Mouse (Mus musculus): ENCODE measurements around the gene Arhgef39. TPM values are rescaled to one million over a fixed set of nuclear protein-coding genes. Genes with fewer than 3 reads are reported as not detected.

Arhgef39 gene
- total RNA-seq (2021), result 10 to 100 TPM; 11.3 to 15.0 TPM
- long read RNA-seq, experiment 1, partial matches to known transcripts, result 2 of 7 reads
- long read RNA-seq, experiment 1, other reads (novel, unspliced or antisense), result 2 of 7 reads
- long read RNA-seq, experiment 2, partial matches to known transcripts, result 0 of 6 reads
- long read RNA-seq, experiment 2, other reads (novel, unspliced or antisense), result 1 of 6 reads

DNA sequence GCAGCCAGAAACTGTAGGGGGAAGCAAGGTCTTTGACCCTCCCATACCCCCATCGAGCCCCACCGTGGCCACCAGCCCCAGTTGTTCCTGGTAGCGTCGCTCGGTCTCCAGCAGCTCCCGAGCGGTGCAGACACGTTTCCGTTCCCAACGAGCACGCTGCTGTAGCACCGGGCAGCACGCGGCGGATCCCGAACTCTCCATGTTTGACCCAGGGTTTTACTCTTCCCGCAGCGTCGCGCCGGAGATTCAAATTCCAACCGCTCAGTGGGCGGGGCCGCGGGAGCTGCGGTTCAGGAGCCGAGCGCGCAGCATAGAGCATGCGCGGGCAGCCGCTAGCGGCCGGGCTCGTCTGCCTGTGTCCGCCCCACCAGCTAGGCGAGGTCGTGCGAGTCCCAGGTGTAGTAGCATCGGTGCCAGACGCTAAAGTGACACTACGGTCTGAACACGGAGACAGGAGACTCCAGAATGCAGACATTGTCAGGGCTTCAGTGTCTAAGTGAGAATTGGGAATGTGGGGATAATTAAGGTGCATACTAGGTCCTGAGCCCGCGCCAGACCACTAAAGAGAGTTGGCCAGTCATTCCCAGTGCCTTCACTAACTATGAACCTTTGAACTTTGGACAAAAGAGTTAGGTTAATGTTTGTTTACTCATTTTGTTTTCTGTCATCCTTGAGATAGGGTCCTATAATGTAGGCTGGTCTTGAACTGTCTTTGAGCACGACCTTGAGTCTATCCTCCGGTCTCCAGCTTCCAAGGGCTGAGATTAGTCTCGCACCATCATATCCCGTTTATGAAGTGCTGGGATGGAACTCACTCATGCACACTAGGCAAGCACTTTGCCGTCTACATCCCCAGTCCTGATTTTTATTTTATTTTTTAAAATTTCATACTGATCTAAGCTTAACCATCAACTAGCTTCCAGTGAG is at the start of gene Arhgef39:
Gene Arhgef39 (minus strand): TSS at position 289 of the 927 bp plus-strand sequence.
- peak; percentile 47 to 71 for DNase-seq (ENCODE audit: low spot score in 2 of 2)

DNA sequence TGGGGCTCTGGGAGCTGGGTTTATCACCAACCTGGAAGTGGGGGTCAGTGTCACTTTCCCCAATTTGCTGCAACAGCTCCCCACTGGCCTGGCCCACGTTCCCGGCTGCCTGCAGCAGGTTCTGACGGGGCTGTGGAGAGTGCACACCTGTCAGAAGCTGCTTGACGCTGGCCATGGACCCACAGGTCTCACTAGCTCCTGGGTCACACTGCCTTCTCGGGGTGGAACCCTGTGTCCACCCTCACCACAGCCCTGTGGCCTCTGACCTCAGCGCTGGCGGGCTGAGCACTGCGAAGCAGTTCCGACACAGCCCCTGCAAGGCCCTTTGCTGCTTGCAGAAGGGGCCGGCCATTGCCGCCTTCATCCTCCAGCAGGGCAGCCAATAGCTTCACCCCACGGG is 49.6 kb upstream of the Arhgef39 start:
- DNase-seq (ENCODE audit: low spot score in 2 of 2), result no peak

DNA sequence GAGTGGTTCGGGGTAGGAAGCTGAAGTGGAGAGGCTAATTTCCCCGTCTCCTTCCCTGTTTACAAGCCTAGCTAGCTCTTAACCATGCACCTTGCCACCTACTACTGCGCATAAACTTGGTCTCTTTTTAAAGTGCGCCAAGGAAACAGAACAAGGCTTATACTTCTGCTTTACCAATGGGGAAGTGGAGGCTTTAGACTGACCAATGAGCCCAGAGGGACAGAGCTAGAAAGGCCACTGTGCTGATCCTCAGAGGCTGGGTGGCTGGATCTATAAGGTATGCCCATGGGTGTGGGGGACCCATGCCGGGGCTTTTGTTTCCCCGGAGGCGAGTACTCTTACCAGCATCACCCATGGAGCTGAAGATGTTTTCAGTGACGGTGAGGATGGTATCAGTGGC is 47.7 kb upstream of the Arhgef39 start:
- no peak for DNase-seq (ENCODE audit: low spot score in 2 of 2)

DNA sequence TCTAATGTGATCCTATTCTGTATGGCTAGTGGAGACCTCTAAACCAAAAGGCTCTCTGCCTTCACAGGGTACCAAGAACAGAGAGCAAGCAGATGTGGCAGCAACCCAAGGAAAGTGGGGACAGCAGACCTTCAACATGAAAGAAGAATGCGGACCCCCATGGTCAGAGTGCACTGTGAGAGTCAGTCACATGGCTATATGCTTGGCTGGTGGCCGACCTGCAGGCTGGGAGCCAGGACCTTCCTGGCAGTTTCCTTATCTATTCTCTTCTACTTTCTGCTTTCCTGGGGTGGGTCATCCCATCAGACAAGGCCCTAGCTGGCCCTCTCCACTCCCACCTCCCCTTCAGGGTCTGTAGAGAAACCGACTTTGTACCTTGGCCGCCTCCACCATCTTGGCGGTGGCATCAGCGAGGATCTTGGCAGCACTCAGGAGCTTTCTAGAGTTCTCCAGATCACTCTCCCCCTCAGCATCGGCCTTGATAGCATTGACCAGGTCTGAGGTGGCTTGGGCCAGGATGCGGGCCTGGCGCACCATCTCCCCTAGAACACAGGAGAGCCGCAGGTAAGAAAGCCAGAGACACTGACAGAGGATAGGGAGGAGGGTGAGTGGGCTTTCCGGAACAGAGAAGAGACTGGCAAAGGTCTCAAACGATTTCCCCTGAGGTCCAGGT is 47.0 kb upstream of the Arhgef39 start:
- DNase-seq (ENCODE audit: low spot score in 2 of 2), result no peak

DNA sequence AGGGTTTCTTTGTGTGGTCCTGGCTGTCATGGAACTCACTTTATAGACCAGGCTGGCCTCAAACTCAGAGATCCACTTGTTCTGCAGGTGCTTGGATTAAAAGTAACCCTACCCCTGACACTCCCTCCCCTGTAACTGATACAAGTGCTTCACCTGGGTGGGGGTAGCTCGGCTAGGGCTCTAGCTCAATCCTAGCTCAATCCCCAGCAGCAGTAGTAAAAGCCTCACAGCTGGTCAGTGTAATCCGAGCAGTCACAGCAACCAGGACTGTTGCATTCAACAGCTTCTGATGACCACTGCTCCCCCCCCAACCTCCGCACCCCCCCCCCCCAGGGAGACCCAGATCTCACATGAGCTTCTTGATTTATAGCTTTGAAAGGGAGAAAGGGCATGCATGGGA is 42.5 kb upstream of the Arhgef39 start:
- DNase-seq (ENCODE audit: low spot score in 2 of 2), result no peak

DNA sequence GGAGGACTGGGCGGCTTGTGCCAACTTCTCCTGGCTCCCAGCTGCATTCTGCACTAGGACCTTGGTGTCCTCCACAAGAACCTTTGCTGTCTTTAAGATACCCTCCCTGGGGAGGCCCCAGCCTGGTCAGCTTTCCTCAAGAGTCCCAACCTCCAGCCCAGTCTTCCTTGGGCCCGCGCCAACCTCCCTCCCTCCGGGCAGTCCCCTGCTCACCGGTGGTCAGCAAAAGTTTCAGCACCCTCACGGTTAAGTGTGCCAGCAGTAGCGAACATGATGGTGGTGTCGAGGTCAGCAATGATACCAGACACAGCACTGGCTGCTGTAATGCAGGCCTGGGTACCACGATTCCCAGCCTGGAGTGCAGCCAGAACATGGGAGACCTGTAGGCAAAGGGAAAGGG is 36.5 kb upstream of the Arhgef39 start:
- DNase-seq (ENCODE audit: low spot score in 2 of 2), result no peak

DNA sequence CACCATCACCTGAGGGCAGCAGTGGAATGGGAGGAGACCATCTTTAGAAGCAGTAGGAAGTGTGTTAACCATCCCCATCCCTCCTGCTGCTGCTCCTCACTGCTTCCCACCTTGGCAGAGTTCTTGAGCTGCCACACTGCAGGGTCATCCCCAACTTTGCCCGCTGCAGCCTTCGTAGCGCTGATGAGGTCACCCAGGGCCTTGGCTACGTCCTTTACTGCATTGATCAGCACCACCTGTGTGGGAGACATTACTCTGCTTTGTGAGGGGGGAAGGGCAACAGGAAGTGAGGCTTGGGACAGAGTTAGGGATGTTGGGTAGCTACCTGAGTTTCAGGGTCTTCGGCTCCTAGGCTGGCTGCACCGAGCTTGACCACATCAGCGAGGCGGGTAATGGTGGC is 36.1 kb upstream of the Arhgef39 start:
- no peak for DNase-seq (ENCODE audit: low spot score in 2 of 2)

DNA sequence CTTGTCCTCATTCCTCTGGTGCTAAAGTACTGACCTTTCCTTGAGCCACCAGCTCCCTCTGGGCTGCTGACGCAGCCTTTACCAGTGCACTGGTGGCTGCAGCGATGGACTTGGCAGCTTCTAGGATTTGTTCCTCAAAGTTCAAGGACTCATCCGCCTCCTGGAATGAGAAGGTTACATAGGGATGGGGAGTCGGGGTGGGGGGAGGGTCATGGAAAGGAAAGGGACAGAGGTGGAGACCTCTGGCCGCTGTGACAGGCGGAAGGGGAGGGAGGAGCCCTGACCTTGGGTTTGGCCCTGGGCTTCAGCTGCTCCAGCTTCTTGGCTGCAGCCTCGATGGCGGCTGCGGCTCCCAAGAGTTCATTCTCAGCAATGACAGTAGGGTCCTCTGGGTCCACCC is 33.8 kb upstream of the Arhgef39 start:
- DNase-seq (ENCODE audit: low spot score in 2 of 2), result no peak

DNA sequence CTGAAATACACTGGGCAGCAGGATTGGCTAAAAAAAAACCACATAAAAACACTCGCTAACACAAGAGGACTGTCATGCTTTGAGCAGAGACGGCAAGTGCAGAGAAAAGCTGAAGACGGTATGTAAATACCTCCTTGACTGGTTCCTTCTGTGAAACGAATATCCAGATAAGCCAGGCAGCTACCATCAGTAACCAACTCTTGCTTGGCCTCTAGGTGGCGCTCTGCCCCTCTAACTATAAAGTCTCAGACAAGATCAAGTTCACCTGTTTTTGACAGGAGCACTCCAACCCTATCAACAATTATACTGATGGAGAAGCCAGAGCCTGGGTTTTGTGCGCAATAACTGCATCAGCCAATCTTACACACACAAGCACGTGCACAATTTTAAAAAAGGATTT is 31.1 kb upstream of the Arhgef39 start:
- DNase-seq (ENCODE audit: low spot score in 2 of 2), result peak in 1 of 2 experiments; percentile 71

DNA sequence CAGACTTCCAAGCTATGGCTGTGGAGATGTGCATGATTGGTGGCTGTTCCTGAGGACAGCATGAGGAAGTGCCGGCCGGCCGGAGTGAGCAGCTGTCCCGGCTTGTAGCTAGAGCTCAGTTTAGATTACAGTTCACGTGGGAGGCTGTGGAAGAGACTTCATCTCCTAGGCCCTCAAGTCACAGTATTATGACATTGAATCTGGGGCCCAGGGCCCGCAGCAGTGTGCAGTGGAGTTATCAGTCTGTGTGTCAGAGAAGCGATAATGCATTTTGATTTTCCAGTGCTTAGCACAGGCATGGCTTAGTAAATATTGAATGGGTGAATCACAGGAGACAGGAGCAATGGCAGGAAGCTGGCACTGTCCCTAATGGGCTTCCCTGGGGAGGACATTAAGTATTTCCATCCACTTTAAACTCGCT is 30.6 kb upstream of the Arhgef39 start:
- no peak for DNase-seq (ENCODE audit: low spot score in 2 of 2)

DNA sequence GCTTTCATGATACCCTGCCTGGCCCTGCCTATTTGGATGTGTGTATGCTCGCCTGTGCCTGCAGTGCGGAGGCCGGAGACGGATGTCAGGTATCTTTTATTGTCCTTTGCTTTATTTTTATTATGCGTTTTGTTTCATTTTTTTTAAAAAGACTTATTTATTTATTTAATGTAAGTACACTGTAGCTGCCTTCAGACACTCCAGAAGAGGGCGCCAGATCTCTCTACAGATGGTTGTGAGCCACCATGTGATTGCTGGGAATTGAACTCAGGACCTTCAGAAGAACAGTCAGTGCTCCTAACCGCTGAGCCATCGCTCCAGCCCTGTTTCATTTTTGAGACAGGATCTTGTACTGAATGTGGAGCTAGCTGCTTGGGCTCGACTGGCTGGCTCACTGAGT is 29.0 kb upstream of the Arhgef39 start:
- DNase-seq (ENCODE audit: low spot score in 2 of 2), result no peak

DNA sequence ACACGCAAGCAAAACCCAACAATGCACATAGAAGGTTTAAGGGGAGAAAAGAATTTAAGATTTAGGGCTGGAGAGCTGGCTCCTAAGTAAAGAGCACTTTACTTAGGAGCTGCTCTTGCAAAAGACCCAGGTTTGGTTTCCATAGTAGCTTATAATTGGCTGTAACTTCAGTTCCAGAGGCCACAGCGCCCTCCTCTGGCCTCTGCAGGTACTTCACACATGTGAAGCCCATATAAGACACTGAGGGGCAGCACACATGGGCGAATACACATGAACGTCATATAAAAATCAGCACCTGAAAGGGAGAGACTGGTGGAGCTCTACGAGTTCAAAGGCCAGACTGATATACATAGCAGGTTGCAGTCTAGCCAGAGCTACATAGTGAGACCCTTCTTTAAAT is 28.4 kb upstream of the Arhgef39 start:
- DNase-seq (ENCODE audit: low spot score in 2 of 2), result no peak

DNA sequence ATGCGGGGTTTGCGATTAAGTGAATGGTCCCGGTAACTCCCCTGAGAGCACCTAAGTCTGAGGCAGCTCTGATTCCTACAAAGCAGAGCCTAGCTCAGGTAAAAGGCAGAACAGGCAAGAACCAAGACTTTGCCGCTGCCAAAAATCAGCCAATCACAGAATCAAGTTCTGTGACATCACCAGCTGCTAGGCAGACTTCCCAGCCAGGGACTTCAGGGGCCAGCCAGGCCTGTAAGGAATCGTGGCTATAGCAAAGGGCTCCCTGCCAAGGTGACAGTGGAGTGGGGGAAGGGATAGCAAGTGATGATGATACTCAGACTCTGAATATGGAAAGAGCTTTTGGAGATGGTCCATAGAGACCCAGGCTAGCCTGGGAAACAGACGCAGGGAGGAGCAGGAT is 20.5 kb upstream of the Arhgef39 start:
- peak; percentile 74 to 75 for DNase-seq (ENCODE audit: low spot score in 2 of 2)

DNA sequence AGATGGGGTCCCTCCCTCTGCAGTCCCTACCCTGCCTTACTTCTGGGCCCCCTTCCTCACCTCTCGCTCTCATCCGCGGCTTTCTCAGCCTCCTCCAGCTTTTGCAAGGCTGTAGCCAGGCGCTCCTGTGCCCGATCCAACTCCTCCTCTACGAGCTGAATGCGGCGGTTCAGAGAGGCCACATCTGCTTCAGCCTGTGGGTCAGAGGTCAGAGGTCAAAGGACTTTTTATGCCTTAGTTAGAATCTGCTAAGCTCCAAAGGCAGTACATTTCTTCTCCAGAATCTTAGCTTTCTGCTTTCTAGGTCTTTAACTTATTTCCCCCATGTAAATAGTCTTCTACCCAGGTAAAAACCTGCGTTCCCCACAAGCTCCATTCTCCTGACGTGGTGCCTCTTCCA is 20.1 kb upstream of the Arhgef39 start:
- DNase-seq (ENCODE audit: low spot score in 2 of 2), result no peak

DNA sequence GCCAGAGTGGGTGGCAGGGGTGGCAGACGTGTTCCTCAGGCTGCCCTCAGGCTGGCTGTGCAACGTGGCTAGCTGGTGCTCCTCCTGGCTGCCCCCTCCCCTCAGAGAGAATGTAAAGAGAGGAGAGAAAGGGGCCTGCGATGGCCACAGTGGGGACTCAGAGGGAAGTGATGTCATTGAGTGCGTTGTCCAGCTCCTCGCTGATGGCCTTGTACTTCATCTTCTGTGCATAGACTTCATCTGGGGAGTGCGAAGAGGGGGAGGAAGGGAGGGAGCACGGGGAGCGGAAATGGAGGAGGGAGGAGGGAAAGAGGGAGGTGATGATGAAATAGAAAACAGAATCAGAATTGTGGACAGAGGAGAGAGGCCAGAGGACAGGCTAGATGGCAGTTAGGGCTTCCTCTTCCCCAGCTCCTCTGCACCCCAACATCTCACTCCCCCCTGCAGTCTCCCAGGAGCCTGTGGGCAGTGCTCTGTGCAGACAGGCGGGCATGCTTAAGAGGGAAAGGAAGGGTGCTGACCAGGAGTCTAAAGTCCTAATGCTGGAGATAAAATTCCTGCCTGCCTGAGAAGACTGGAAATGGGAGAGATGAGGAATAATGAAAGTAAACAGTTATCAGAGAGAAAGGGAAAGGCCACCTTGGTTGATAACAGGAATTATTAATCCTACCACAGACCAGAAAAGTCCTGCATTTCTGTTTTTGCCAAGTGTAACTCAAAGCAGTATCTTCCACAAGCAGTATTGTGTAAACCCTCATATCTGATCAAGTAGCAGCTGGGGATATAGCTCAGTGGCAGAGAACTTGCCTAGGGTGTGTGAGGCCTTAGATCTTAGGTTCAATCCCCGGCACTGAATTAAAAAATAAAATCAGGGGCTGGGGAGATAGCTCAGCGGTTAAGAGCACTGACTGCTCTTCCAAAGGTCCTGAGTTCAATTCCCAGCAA is 16.5 kb upstream of the Arhgef39 start:
- no peak for DNase-seq (ENCODE audit: low spot score in 2 of 2)

DNA sequence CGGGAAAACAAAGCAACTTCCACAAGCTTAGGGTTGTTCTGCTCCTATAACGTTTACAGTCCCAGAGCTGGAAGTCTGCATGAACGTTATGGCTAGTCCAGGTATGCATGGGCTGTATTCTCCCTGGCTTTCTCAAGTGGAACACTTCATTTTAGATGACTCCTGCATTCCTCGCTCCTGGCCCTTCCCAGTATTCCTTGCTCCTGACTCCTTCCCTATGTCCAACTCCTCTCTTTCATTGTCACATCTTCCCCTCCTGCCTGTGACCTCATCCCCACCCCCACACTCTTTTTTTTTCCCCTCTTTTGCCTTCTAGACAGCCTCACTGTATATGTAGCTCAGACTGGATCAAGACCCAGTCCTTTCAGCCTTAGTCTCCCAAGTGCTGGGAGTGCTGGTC is 14.3 kb upstream of the Arhgef39 start:
- no peak for DNase-seq (ENCODE audit: low spot score in 2 of 2)

DNA sequence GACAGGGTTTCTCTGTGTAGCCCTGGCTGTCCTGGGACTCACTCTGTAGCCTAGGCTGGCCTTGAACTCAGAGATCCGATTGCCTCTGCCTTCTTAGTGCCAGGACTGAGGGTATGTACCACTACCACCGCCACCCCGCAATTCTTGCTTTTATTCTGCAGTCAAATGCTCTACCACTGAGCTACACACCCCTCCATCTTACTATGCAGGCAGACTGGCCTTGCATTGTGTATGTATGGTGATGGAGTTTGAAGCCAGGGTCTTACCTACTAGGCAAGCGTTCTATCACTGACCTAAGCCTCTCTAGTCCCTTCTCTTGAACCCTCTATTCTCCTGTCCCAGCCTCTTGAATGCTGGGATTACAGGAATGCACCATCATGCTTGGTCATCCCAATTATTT is 13.8 kb upstream of the Arhgef39 start:
- DNase-seq (ENCODE audit: low spot score in 2 of 2), result no peak

DNA sequence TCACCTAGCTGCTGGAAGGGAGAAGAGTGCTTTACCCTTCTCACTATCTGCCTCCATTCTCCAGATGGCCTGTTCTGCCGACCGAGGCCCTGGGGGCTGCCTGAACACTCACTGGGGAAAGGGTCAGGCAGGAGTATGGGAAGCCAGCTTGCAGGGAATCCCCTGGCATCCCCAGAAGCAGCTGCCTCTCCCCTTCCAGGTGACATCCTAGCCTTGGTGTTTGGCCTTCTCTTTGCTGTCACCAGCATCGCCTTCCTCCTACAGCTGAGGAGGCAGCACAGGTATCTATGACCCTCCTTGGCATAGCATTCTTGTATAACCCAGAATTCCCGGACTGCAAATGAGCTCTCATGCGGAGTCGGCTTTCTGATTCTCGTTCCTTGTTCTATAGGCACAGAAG is 13.2 kb upstream of the Arhgef39 start:
- DNase-seq (ENCODE audit: low spot score in 2 of 2), result no peak

DNA sequence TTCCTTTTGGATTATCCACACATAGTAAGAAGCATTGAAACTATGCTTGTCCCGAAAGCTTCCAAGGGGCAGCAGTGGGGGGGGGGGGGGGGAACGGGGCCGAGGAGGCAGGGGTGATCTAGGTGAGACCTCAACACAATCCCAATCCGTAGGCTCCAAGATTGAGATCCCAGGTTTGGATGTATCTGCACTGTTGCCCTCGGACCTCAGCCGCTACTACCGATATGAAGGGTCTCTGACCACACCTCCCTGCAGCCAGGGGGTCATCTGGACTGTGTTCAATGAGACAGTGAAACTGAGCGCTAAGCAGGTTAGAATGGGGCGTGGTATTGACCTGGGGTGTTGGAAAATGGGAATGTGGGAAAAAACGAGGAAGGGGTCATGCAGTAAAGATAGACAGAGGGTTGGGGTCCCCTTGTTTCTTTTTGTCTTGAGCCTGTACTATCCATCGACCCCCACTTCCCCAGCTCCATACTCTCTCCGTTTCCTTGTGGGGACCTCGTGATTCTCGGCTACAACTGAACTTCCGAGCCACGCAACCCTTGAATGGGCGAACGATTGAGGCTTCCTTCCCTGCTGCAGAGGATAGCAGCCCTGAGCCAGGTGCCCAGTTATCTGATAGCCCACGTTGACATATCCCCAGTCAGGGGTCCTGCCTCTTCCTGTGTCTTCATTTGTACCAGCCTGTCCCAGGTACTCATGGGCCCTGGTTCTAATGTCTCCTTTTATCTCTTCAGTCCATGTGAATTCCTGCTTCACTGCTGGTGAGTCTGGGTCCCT is 12.4 kb upstream of the Arhgef39 start:
- DNase-seq (ENCODE audit: low spot score in 2 of 2), result no peak

DNA sequence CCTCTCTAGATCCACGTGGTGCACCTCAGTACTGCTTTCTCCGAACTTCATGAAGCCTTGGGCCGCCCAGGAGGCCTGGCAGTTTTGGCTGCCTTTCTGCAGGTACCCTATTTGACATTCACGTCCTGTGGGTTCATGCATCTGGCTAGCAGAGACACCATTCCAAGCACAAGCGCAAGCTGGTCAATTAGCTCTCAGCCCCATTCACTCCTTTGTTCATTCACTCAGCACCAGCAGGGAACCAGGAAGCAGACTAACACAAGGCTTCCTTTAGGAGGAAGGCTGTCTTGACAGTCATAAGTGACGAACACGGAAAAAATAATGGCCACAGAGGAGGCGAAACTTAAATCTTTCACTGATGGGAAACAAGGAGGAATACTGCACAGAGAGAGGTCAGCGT is 9.6 kb upstream of the Arhgef39 start:
- no peak for DNase-seq (ENCODE audit: low spot score in 2 of 2)
